Mouse (Mus musculus): ENCODE measurements at regions not wholly inside any gene's neighbourhood (a gene's known extent, or its start where the extent isn't known, plus 50 kb on each side); places are given as distances from the start of the nearest gene placed in this dataset.
A peak's percentile ranks its signal among the peaks of the same experiment; 100 is the strongest.

DNA sequence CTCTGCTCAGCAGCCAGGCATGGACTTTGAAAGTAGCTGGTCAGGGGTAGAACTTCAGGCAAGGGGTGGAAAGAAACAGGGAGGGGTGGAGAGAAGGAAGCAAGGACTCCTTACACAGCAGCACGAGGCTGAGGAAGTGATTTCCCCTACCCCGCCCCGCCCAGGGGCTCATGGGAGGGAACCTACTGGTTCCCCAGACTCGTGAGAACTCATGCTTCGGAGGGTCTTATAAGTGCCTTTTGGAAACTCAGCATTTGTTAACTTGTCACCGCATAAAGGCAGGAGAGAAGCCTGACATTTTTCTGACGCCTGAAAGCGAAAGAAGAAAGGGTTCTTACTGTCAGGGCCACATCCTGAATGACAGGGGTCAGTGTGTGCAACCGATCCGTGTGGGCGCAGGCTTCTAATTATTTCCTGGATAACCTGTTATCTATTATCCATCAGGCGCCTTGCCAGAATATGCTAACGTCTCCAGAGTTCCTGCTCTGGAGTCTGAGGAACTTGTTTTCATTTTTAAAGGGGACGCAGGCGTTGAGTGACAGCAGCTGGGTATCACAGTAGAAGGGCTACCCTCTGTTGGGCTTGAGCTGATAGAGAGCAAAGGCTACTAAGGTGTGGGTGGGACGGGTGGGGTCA lies 98.2 kb upstream of the Max start:
- peak; percentile 88 for ATAC-seq (ENCODE audit: poor library complexity, severe bottlenecking)

DNA sequence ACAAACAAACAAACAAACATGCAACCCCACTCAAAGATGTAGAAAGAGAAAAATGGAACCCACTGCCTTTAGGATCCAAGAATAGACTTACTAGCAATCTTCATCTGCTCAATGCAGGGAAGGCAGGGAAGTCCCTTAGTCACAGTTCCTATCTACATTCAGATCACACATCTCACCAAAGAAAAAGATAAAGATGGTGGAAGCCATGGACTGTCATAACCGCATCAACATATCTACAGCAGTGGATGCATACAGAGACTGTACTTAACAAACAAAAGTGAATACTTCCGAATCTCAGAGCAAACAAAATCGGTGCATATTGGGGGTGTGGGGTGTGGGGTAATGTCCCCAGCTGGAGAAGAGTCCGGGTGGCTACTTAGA lies 97.7 kb upstream of the Max start:
- peak; percentile 25 for ATAC-seq (ENCODE audit: poor library complexity, severe bottlenecking)

DNA sequence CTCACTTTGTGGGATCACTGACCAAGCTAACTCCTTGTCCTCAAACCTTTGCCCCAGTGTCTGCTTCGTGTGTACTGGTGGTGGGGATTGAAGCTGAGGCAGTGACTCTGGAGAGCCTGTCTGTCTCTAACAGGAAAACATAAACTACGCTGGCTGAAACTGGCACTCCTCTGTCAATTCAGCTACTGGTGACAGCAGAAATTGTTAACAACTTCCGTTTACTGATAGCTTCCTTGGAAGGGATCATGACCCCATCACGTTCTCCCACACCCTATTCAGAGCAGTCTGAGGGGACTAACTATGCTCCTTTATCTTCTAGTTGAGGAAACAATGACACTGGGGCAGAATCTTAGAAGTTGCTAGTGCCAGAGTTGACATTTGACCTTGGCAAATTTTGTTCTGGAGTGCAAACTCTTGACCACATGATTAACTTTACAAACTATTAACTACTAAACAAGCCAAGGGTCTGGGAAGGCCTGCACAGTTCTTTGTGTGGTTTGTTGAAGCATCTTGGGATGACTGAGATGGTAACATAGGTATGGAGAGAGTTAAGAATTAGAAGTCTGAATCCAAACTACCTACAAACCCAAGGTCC lies 96.7 kb upstream of the Max start:
- ATAC-seq (ENCODE audit: poor library complexity, severe bottlenecking), result no peak

DNA sequence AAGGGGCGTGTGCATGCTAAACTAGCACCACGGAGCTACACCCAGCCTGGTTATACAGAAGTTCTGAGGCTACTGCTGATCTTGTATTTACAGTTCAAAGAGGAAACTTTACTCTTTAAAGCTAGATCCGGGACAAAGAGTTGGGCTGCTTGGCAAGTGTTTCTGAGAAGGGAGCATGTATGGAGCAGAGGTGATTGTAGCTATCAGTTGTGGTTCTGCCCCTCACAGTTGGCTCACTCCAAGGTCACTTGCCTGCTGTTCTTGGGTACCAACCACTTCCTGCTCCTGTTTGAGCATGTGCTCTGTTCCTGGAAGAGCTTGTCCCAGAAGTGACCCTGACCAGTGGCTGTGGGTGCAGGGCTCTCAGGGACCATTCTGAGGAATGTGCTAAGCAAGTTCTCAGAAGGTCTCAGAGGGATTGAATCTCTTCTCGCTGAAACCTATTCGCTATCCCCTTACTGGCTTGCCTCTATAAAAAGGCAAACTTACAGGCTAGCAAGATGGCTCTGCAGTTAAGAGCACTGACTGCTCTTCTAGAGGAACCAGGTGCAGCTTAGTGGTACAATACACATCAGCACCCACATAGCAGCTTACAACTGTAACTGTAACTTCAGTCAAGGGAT lies 94.9 kb upstream of the Max start:
- ATAC-seq (ENCODE audit: poor library complexity, severe bottlenecking), result no peak

DNA sequence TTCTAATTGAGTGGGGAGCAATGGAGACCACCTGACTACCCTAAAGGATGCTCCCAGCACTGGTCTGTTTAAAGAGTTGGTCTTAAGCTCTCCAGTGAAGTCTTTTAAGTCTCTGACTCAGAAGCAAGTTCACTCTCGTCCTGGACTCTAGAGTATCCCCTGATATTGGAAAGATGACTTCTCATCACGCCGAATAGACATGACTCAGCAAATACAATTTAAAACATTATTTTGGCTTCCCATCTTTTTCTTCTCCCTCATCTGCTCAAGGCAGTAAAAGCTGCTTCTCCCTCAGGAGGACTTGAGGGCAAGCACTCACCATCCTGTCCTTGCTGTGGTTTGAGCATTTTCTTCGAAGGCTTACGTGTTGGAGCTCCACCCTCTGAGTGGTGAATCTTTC lies 92.7 kb upstream of the Max start:
- no peak for ATAC-seq (ENCODE audit: poor library complexity, severe bottlenecking)

DNA sequence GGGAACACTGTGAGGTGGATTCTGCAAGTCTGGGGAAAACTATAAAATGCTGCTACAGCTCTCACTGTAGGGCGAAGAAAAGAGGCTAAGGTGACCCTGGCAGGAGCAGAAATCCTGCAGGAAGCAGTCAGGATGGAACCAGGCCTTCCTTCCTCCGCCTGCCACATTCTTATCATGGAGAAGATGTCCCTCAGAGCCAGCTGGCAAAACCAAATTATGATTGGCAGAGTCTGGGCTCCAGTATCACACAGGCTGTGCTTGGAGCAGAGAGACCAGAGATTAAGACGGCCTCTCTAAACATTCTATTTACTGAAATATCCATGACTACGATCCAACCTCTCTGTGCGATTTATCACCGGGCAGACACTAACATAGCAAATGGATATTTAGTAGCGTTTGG lies 92.2 kb upstream of the Max start:
- ATAC-seq (ENCODE audit: poor library complexity, severe bottlenecking), result no peak

DNA sequence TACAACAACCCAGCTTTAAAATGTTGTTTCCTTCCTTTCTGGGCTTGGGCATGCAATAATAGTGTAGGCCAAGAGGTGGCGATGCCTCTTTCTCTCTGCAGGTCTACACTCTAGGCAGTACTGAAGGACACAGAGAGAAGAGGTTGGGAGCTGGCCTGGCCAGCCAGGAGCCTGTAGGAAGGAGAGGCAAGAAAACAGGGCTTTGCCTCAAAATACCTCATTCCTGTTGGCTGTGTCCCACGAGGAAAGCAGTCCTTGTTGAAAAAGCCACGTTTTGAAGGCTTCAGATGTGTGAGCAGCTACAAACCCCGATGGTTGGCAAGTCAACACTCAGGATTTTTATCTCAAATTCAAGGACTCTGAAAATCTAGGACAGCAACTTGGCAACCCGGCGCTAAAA lies 90.9 kb upstream of the Max start:
- ATAC-seq (ENCODE audit: poor library complexity, severe bottlenecking), result peak; percentile 91

DNA sequence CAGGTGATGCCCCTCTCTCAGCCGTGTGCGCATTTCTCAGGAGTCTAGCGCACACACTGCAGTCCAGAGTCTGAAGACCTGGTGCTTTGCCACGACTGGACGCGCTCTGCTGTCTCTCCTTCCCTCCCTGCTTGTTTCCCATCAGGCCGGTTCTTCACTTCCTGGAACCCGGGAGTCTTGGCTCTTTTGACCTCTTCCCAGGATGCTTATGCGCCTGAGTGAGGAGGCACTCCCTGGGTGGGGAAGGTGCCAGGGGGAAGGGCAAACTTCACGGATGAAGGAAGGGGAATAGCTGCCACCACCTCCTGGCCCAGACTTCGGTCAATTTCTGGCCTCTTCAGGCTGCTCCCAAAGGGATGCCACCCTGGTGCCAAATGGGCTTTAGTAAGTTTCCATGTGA lies 86.4 kb upstream of the Max start:
- ATAC-seq (ENCODE audit: poor library complexity, severe bottlenecking), result no peak

DNA sequence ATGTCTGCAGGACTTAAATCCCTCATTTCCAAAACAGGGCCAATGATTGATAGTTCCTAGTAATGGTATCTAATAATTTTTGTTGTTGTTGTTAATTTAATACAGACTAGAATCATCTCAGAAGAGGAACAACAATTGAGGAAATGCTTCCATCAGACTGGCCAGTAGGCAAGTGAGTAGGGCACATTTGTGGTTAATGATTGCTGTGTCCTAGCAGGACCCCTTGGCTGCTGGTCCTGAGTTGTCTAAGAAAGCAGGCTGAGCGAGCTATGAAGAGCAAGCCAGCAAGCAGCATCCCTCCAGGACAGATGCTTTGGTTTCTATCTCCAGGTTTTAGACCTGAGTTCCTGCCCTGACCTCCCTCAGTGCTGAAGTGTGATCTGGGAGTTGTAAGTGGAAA lies 85.3 kb upstream of the Max start:
- ATAC-seq (ENCODE audit: poor library complexity, severe bottlenecking), result peak; percentile 73

DNA sequence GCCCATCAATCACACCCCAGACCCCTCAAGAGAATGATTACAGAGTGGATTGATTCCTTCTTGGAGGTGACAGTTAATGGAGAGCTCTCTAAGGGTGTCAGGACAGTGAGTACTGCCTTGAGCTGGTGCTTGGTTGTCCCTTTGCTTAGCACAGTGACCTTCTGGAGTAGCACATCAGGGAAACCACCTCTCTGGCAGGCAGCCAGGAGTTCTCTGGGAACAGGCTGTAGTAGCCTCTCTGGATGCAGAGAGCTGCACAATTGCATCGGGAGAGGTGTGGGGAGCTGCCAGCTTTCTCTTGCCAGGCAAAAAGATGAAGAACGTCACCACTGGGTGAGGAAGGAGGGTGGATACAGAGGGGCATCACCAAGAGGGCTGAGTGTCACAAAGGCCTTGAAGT lies 84.0 kb upstream of the Max start:
- no peak for ATAC-seq (ENCODE audit: poor library complexity, severe bottlenecking)

DNA sequence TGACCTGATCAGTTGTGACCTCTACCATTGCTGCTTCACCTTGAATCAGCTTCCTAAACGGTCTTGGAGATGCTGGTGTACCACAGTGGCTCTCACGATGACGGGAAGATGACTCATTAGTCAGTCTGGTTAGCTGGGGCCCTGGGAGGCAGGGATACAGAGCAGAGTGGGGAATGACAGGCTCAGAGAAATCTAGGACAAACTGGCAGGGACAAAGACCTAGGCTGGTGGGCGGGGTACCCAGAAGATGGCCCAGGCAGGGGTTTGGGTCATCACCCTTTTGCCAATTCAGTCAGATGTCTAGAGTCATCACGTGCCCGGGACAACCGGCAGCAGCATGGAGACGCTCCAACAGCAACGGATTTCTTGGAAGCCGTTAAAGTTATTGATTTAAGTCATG lies 83.4 kb upstream of the Max start:
- ATAC-seq (ENCODE audit: poor library complexity, severe bottlenecking), result no peak

DNA sequence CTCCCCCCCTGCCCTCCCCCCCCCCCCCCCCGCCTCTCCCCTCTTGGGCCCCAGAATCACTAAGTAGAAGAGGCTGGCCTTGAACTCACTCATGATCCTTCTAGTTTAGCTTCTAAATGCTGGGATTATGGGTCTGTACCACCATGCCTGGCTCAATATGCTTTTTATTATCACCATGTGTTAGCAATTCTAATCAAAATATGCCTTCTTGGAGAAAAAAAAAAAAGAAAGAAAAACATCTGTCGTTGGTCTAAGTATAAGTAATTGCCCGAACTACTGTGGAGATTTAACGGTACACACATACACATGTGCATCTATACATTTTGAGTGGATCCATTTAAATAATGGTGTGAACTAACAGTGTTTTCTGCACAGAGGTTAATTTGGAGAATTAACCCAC lies 80.4 kb upstream of the Max start:
- no peak for ATAC-seq (ENCODE audit: poor library complexity, severe bottlenecking)

DNA sequence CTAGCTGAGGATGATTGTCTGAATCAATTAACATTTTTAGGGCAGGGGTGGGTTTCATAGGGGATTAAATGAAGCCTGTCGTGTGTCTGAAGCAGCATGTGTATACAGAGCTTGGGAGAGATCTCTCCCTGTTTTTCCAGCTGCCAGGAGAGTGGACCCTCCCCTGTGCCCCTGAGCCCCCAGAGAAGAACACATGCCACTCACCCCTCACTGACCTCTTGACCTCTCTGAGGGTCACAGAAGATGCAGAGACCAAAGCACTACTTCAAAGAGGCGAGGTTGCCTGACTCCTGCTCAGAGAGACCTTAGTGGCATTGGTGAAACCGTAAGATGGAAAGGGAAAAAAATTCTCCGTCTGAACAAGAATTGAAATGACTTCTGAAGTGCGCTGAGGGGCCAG lies 79.1 kb upstream of the Max start:
- no peak for ATAC-seq (ENCODE audit: poor library complexity, severe bottlenecking)

DNA sequence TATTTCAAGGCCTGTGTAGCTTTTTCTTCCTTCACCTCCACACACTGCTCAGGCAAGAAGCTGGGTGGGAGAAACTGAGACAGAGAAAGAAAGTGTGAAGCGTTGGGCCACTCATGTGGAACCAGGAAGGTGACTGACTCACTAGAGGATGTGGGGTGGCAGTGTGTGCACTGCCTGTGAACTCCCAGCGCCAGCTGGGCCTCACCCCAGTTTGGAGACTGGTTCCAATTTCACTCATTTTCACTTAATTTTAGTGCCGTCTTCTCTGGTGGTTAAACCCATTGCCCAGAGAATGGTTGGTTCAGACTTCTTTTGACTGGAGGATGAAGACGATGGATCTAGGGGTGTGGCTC lies 77.9 kb upstream of the Max start:
- peak; percentile 63 for ATAC-seq (ENCODE audit: poor library complexity, severe bottlenecking)

DNA sequence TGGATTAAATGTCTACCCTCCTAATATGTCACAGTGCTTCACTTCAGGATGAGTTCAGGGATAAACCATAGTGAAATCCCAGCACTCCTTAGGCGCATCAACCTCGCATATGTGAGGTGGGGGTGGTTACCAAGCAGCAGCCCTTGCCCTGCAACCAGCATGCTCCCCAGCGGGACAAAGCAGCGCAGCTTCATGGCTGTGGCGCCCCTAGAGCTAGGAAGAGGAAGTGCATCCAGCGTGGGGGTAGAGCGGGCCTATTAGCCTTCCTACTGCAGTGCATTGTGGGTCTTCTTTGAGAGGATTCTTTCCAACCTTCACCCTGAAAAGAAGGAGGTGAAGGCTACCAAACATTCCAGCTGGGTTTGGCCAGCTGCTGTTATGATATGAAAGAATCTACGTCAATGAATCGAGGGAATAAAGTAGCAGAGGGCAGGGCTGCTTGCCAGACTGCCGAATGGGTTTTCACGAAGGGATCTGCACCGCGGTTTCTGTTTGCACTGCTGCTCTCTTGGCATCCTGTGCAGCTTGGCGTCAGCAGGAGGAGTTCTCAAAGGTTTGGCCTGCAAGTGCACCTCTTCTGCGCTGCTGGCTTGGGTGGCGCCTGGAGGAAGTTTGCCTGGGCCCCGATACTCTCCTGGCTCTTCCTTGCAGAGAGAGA lies 77.4 kb upstream of the Max start:
- ATAC-seq (ENCODE audit: poor library complexity, severe bottlenecking), result peak; percentile 93

DNA sequence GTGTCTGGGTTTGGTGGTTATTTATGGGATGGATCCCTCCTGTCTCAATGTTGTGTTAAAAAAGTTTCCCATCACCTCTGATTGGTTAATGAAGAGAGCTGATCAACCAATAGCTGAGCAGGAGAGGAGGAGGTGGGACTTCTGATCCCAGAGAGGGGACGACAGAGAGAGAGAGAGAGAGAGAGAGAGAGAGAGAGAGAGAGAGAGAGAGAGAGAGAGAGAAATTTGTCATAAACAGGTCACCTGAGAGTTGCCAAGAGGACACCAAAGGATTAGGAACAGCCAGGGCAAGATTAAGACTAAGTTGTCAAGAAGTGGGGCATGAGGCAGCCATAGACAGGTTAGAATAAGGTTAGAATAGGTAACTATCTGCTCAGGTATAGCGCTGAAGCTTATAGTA lies 73.7 kb upstream of the Max start:
- ATAC-seq (ENCODE audit: poor library complexity, severe bottlenecking), result no peak

DNA sequence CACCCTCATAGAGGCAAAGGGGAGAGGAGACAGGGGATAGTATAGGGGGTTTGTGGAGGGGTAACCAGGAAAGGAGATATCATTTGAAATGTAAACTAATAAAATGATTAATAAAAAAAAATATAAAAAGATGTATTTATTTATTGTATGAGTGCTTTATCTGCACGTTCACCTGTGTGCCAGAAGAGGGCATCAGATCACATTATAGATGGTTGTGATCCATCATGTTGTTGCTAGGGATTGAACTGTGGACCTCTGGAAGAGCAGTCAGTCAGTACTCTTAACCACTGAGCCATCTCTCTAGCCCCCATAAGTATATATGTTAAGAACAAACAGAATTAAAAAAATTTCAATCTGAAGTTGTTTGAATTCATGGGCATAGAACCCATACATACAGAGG lies 69.4 kb upstream of the Max start:
- ATAC-seq (ENCODE audit: poor library complexity, severe bottlenecking), result no peak

DNA sequence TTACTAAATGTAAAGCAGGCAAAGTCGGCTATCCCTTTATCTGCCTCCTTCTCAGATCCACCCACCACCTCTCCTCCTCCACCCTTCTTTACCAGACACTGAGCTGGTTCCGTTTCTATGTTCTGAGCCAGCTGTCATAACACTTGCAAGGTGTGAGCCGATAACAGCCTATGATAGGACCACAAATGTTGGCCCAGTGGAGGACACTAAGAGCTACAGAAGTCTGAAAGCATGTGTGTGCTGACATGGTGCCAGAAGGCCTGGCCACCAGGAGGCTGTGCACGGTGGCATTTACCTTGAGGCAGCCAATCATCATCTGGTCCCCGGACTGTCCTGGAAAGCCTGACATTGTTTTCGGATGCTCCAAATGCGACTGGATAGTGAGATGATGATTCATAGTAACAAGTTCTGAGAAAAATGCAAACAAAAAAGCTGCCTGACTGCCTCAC lies 63.5 kb upstream of the Max start:
- ATAC-seq (ENCODE audit: poor library complexity, severe bottlenecking), result 0 out of 2 replicates have a peak, but pooled peaks have one; percentile 38

DNA sequence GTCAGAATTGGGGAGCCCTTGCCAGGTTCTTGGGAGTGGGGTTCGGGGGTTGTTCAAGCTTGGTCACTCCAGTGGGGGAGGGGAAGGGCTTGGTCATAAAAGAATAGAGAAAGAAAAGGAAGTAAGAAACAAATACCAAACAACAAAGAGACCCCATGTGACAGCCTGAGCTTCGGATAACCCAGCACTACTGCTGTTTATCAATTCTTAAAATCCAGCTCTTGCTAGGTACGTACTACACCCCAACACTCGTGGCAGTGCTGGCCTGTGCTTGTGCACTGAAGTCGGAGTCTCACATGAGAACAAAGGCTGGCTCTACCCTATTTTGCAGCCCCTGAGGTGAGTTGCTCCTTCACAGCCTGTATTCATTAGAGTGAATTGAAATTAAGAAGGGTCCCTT lies 60.5 kb upstream of the Max start:
- no peak for ATAC-seq (ENCODE audit: poor library complexity, severe bottlenecking)

DNA sequence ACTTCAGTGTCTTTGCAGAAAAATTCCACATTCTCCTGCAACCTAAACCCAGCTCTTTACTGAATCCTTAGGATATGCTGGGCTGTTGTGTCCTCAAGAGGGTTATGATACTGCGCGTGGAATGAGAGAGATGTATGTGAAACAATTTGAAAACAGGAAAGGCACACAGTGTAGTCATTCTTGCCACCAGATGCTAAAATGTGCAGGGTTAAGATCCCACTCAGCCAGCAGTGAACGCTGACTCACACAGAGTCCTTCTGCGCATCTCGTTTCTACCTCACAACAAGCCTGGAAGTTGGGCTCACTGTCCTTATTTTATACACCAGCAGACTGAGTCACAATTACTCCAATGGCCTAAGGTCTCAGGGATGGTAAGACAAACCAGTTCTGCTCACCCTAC lies 59.9 kb upstream of the Max start:
- no peak for ATAC-seq (ENCODE audit: poor library complexity, severe bottlenecking)

DNA sequence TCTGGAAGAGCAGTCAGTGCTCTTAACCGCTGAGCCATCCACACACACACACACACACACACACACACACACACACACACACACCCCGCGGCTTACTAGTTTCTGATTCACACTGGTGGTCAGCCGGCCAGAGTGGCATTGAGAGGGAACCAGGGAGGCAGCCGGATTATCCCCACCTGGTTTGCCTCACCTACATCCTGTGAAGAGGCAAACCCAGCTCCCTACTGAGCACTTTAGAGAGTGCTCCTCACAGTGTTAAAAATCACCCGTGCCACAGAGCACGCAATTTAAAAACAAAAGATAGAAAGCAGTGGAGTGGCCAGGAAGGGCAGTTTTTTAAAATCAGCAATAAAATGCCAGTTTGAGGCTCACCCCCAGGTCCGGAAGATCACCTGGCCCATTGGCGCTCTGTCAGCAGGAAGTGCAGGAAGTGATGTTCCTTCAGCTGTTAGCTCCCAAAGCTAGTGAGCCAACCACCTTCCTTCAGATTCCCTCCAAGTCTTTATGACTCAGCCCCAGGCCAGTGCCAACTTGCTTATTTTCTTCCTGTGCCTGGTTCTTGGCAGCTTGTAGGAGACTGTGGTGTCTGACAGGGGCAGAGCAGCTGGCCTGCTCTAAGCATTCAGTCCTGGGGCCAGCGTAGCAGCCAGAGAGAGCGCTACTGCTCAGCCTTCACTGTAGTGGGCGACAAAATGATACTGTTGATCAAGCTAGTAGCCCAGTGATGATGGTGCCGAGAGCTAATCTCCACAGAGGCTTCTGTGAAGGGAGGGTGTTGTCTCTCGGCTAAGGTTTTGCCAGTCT lies 57.9 kb upstream of the Max start:
- peak; percentile 70 for ATAC-seq (ENCODE audit: poor library complexity, severe bottlenecking)
